Mouse (Mus musculus): ENCODE data around the gene Tnfrsf14. TPM values are rescaled to one million over a fixed set of nuclear protein-coding genes. Genes with fewer than 3 reads are reported as not detected.

Gene Tnfrsf14
- total and polyA plus RNA-seq, 3 experiments: 6.1 to 18.8 (median 7.0) TPM

DNA sequence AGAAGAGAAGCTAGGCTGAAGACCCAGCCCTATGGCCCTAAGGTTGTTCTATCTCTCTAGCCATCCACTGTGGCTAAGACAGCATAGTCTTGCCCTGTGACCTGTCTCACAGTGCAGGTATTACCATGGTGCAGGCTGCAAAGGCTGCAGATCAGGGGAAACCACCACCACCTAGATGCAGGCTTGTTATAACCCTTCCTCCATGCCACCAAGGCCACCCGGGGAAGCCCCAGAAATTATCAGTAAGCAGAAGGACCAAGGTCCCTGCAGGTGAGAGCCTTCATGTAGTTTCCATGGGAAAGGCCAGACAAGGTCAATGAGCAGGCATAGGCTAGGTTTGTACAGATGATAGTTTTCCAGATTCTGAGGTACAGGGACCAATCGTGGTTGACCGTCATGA, 14.5 kb downstream of the Tnfrsf14 start:
- H3K79me2 ChIP-seq (replicated peaks; ENCODE audit: control insufficient read depth, insufficient read depth, low read length): no peaks in the 10 kb centered on the region
- DNase-seq: no peak
- no peak overlapping the region for H3K4me3 ChIP-seq
- no peaks in the 10 kb centered on the region for H3K36me3 ChIP-seq (ENCODE audit: control insufficient read depth, insufficient read depth, low read length)
- no peaks in the 10 kb centered on the region for H3K27me3 ChIP-seq (ENCODE audit: control insufficient read depth, insufficient read depth, low read length)
- 89% methylated on average over 3 of the region's 3 CpGs for WGBS
- intact Hi-C loops (cut with DNase I): no loop called here
- no peak for TF ChIP-seq EP300 (IDR thresholded peaks at IDR 0.05; ENCODE audit: insufficient read depth, low read depth, low read length)
- H3K4me1 ChIP-seq (ENCODE audit: control insufficient read depth, insufficient read depth, low read length): no peaks in the 10 kb centered on the region
- no peak overlapping the region for H3K27ac ChIP-seq
- no peak overlapping the region for H3K9ac ChIP-seq (ENCODE audit: low read depth, low read length)

DNA sequence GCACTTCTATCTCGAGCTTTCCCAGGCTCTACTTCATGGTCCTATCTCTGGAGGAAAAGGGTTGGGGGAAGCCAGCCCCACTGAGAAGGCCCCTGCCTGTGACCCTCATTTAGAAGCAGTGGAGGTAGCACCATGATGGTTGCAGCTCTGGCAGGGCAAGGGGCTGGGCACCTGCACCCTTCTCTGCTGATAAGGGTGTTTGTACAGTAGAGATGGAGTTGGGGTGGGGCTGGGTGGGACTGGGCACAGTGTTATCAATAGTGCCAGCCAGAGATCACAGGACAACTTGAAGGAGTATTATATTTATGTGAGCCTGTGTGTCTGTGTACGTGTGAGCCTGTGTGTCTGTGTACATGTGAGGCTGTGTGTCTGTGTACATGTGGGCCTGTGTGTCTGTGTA, 16.7 kb downstream of the Tnfrsf14 start:
- intact Hi-C loops (cut with DNase I): no loop called here
- no peak overlapping the region for H3K4me3 ChIP-seq

DNA sequence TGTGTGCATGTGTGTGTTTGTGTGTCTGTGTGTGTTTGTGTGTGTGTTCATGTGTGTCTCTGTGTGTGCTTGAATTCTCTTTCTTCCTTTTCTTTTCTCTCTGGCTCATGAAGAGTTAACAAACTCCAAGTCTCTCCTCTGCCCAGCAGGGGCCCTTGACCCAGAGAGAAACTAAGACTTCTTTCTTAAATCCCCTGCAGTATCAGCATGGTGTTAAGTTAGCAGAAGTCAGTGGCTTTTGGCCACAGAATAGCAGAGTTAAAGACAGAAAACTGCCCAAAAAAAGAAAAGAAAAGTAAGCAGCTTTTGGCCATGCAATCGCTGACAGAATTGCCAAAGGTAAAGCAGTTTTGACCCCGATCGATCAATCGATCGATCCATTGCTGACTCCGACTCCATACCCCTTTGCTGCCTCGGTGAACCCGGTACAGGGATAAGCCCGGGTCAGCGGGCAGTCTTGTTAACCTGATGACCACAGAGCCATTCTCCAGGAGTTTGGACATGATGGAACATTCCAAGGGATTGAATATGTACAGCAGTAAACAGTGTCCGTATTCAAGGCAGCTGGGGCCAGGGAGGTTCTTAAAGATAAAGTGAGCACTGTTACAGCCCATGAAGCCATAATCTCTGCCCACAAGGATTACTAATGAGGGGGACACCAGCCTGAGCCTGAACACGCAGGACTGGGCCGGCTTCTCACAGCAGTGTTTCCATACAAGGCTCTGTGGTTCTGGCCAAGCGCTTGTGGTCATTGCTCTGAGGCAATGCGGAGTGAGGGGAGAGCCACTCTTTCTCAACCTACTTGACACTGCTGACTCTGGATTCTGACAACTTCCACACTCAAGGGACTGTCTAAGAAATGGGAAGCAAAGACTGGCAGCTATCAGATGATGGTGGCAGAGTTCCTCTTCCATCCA, 17.5 kb downstream of the Tnfrsf14 start:
- 43% methylated on average over 15 of the region's 15 CpGs for WGBS
- Histone ChIP-seq H3K4me1 (ENCODE audit: control insufficient read depth, insufficient read depth, low read length) (no peaks in the 10 kb centered on the region), H3K36me3 (ENCODE audit: control insufficient read depth, insufficient read depth, low read length) (no peaks in the 10 kb centered on the region), H3K27ac (no peak overlapping the region), H3K79me2 (replicated peaks; ENCODE audit: control insufficient read depth, insufficient read depth, low read length) (no peaks in the 10 kb centered on the region), H3K9ac (ENCODE audit: low read depth, low read length) (no peak overlapping the region), H3K27me3 (ENCODE audit: control insufficient read depth, insufficient read depth, low read length) (no peaks in the 10 kb centered on the region), H3K4me3 (no peak overlapping the region)
- TF ChIP-seq EP300 (IDR thresholded peaks at IDR 0.05; ENCODE audit: insufficient read depth, low read depth, low read length) (0 out of 2 replicates have a peak, but pooled peaks have one; percentile 8), POLR2A (IDR thresholded peaks at IDR 0.05; ENCODE audit: insufficient read depth, low read depth, low read length) (no peak)
- intact Hi-C loops (cut with DNase I): no loop called here
- DNase-seq: peak in 1 of 2 experiments; percentile 52

More for the DNA sequence above, 16.7 kb downstream of the Tnfrsf14 start:
- no peak for TF ChIP-seq EP300 (IDR thresholded peaks at IDR 0.05; ENCODE audit: insufficient read depth, low read depth, low read length)
- TF ChIP-seq POLR2A (IDR thresholded peaks at IDR 0.05; ENCODE audit: insufficient read depth, low read depth, low read length): no peak
- no peak for TF ChIP-seq CTCF (IDR thresholded peaks at IDR 0.05)
- Histone ChIP-seq H3K27me3 (ENCODE audit: control insufficient read depth, insufficient read depth, low read length) (no peaks in the 10 kb centered on the region), H3K27ac (no peak overlapping the region), H3K9ac (ENCODE audit: low read depth, low read length) (no peak overlapping the region), H3K79me2 (replicated peaks; ENCODE audit: control insufficient read depth, insufficient read depth, low read length) (no peaks in the 10 kb centered on the region), H3K4me1 (ENCODE audit: control insufficient read depth, insufficient read depth, low read length) (no peaks in the 10 kb centered on the region), H3K36me3 (ENCODE audit: control insufficient read depth, insufficient read depth, low read length) (no peaks in the 10 kb centered on the region)
- no peak for DNase-seq
- WGBS: 63% methylated on average over 2 of the region's 2 CpGs

- no peak overlapping the region for H3K27ac ChIP-seq
- no peaks in the 10 kb centered on the region for H3K4me1 ChIP-seq (ENCODE audit: control insufficient read depth, insufficient read depth, low read length)
- intact Hi-C loops (cut with DNase I): no loop called here
Observed at GRCm38 (mm10) chr4:154908490-154908889, 19.9 kb downstream of the Tnfrsf14 start.

DNA sequence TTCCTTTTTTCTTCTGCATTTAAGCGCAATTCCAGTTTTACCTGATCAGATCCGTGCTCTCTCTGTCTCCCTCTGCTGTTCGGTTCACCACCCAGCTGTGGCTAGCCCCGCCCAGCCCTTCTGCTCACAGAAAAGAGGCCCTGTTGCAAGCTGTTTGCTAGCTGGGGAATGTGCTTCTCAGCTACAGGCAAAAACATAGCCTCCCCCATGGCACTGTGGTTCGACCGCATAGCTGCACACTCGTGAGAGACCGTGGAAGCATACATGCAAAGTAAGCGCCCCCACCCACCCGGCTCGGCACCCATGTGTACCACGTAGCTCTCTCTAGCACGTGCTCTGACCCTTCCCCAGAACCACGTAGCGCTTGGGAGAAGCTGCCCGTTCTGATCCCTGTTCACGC, 20.5 kb downstream of the Tnfrsf14 start:
- Histone ChIP-seq H3K4me3 (no peak overlapping the region), H3K79me2 (replicated peaks; ENCODE audit: control insufficient read depth, insufficient read depth, low read length) (no peaks in the 10 kb centered on the region), H3K36me3 (ENCODE audit: control insufficient read depth, insufficient read depth, low read length) (no peaks in the 10 kb centered on the region), H3K9ac (ENCODE audit: low read depth, low read length) (no peak overlapping the region), H3K4me1 (ENCODE audit: control insufficient read depth, insufficient read depth, low read length) (no peaks in the 10 kb centered on the region), H3K27ac (no peak overlapping the region), H3K27me3 (ENCODE audit: control insufficient read depth, insufficient read depth, low read length) (0 out of 2 replicates have a peak, but pooled peaks cover 2% of the 10 kb centered on the region)
- DNase-seq: peak; percentile 59 to 72
- peak; percentile 91 for TF ChIP-seq CTCF (IDR thresholded peaks at IDR 0.05)
- 0 out of 2 replicates have a peak, but pooled peaks have one; percentile 22 for TF ChIP-seq EP300 (IDR thresholded peaks at IDR 0.05; ENCODE audit: insufficient read depth, low read depth, low read length)
- TF ChIP-seq POLR2A (IDR thresholded peaks at IDR 0.05; ENCODE audit: insufficient read depth, low read depth, low read length): no peak
- WGBS: 41% methylated on average over 17 of the region's 17 CpGs
- intact Hi-C loops (cut with DNase I): loop anchor here (1.0 kb wide), 1 partner anchor 31 kb away; no protein-coding TSS in a partner anchor

More at GRCm38 (mm10) chr4:154908490-154908889, 19.9 kb downstream of the Tnfrsf14 start:
- no peaks in the 10 kb centered on the region for H3K79me2 ChIP-seq (replicated peaks; ENCODE audit: control insufficient read depth, insufficient read depth, low read length)
- no peak overlapping the region for H3K9ac ChIP-seq (ENCODE audit: low read depth, low read length)
- 0 out of 2 replicates have a peak, but pooled peaks cover 2% of the 10 kb centered on the region for H3K27me3 ChIP-seq (ENCODE audit: control insufficient read depth, insufficient read depth, low read length)
- DNase-seq: no peak
- TF ChIP-seq CTCF (IDR thresholded peaks at IDR 0.05): no peak
- TF ChIP-seq EP300 (IDR thresholded peaks at IDR 0.05; ENCODE audit: insufficient read depth, low read depth, low read length): no peak
- TF ChIP-seq POLR2A (IDR thresholded peaks at IDR 0.05; ENCODE audit: insufficient read depth, low read depth, low read length): no peak
- WGBS: 84% methylated on average over 5 of the region's 5 CpGs
- H3K4me3 ChIP-seq: no peak overlapping the region
- no peaks in the 10 kb centered on the region for H3K36me3 ChIP-seq (ENCODE audit: control insufficient read depth, insufficient read depth, low read length)
